Mouse (Mus musculus) CD8-positive naive resting alpha-beta T cell, adult 57 days (primary cell): Measurements from ENCODE around the gene Ncbp2. TPM values are rescaled to one million over a fixed set of nuclear protein-coding genes. Genes with fewer than 3 reads are reported as not detected.

Source experiments
- total RNA-seq: library from RNA; stranded (reverse); gene quantifications from one replicate; pipeline ENCODE4 v1.2.4, GENCODE M21; 2023

The Ncbp2 gene
- total RNA-seq, result 20.7 TPM

GRCm38 (mm10) chr16:31948345-31948774 is at the start of gene Ncbp2, which contains the start of gene 0610012G03Rik:
Ncbp2 (plus strand) TSS chr16:31948513.
0610012G03Rik (minus strand) TSS chr16:31948494.

GRCm38 (mm10) chr16:31933751-31934549 is 14.4 kb upstream of the Ncbp2 start, which contains the start of gene Pigz:
Pigz (plus strand) TSS chr16:31933851.

GRCm38 (mm10) chr16:32002509-32003477 is 54.5 kb downstream of the Ncbp2 start, which contains the start of gene Senp5:
Senp5 (minus strand) TSS chr16:32003287.

Other genes with a start within 250 kb of the Ncbp2 start
- not detected for gene Meltf, start 69.7 kb upstream of the Ncbp2 start, total RNA-seq
- not detected for gene Pigz, start 14.7 kb upstream of the Ncbp2 start, total RNA-seq
- gene 0610012G03Rik, start within 50 bp of the Ncbp2 start, total RNA-seq, result 13.3 TPM
- 28.0 TPM for gene Senp5, start 54.8 kb downstream of the Ncbp2 start, total RNA-seq
- gene Pak2, start 130.8 kb downstream of the Ncbp2 start, total RNA-seq, result 106 TPM
- 50.2 TPM for gene Pigx, start 151.2 kb downstream of the Ncbp2 start, total RNA-seq
- 11.7 TPM for gene Cep19, start 151.3 kb downstream of the Ncbp2 start, total RNA-seq
- 74.4 TPM for gene Nrros, start 217.1 kb downstream of the Ncbp2 start, total RNA-seq
- gene Bex6, start 231.3 kb downstream of the Ncbp2 start, total RNA-seq, result not detected